Mouse (Mus musculus) myocyte (in vitro differentiated cells): ENCODE results near the gene Lmod1. TPM values are rescaled to one million over a fixed set of nuclear protein-coding genes. Genes with fewer than 3 reads are reported as not detected.
"Not testable (repeated sequence)": the region's sequence is repeated elsewhere in the genome, so short reads cannot be mapped to it uniquely, and the experiment has no call there.

Experiments used
- H3K27me3 ChIP-seq: one replicate; pipeline ENCODE4 v1.6.1; 2011; ENCODE audit not compliant: control insufficient read depth, insufficient read depth, insufficient read length
- H3K36me3 ChIP-seq: one replicate; pipeline ENCODE4 v1.6.1; 2011; ENCODE audit not compliant: control insufficient read depth, insufficient read depth
- H3K4me2 ChIP-seq: one replicate; pipeline ENCODE4 v1.6.1; 2011; ENCODE audit warnings: low read depth, control low read depth
- H3K4me3 ChIP-seq: one replicate; pipeline ENCODE4 v1.5.1; 2011; ENCODE audit warnings: mild to moderate bottlenecking, control low read depth, moderate library complexity
- H3K79me2 ChIP-seq: one replicate; pipeline ENCODE4 v1.6.1; 2011; ENCODE audit not compliant: control insufficient read depth, insufficient read depth
- H3ac ChIP-seq: one replicate; pipeline ENCODE4 v1.6.1; 2011; ENCODE audit not compliant: control insufficient read depth, insufficient read length
- CEBPB ChIP-seq: IDR thresholded peaks from 2 replicates; pipeline ENCODE4 v1.6.1; 2011; ENCODE audit warnings: mild to moderate bottlenecking, moderate library complexity; ENCODE audit not compliant: poor library complexity, insufficient read depth, severe bottlenecking
- E2F4 ChIP-seq: IDR thresholded peaks from one replicate; pipeline ENCODE4 v1.6.1; 2011; ENCODE audit warnings: mild to moderate bottlenecking, control low read depth, moderate library complexity; ENCODE audit not compliant: insufficient read depth
- MAX ChIP-seq: IDR thresholded peaks from one replicate; pipeline ENCODE4 v1.6.1; 2011; ENCODE audit warnings: low read depth, mild to moderate bottlenecking, control low read depth
- MYOD1 ChIP-seq, 3 experiments: IDR thresholded peaks; one replicate each; pipeline ENCODE4 v1.6.1; 2011; ENCODE audit warnings: control low read depth in 2 of 3, low read depth in 2 of 3, mild to moderate bottlenecking in 2 of 3, moderate library complexity in 1 of 3; ENCODE audit not compliant: insufficient read length in 2 of 3, control insufficient read depth in 1 of 3
- MYOG ChIP-seq, 3 experiments: IDR thresholded peaks; one replicate each; pipeline ENCODE4 v1.6.1; 2011; ENCODE audit warnings: control low read depth in 2 of 3, low read depth in 2 of 3, mild to moderate bottlenecking in 2 of 3; ENCODE audit not compliant: insufficient read length in 2 of 3, control insufficient read depth in 1 of 3, insufficient read depth in 1 of 3
- POLR2A ChIP-seq: IDR thresholded peaks from one replicate; pipeline ENCODE4 v1.6.1; 2011; ENCODE audit warnings: low read depth, mild to moderate bottlenecking, control low read depth, moderate library complexity; ENCODE audit not compliant: insufficient read length
- POLR2AphosphoS2 ChIP-seq: IDR thresholded peaks from one replicate; pipeline ENCODE4 v1.6.1; 2011; ENCODE audit warnings: low read depth, control low read depth; ENCODE audit not compliant: insufficient read length
- REST ChIP-seq: IDR thresholded peaks from one replicate; pipeline ENCODE4 v1.6.1; 2011; ENCODE audit warnings: mild to moderate bottlenecking, control low read depth, moderate library complexity; ENCODE audit not compliant: insufficient read depth, insufficient read length
- SRF ChIP-seq: IDR thresholded peaks from one replicate; pipeline ENCODE4 v1.6.1; 2011; ENCODE audit warnings: low read depth; ENCODE audit not compliant: control insufficient read depth, insufficient read length
- TCF12 ChIP-seq: IDR thresholded peaks from one replicate; pipeline ENCODE4 v1.6.1; 2011; ENCODE audit warnings: mild to moderate bottlenecking, control low read depth; ENCODE audit not compliant: poor library complexity, insufficient read depth, severe bottlenecking
- TCF3 ChIP-seq: IDR thresholded peaks from one replicate; pipeline ENCODE4 v1.6.1; 2011; ENCODE audit warnings: low read depth, control low read depth; ENCODE audit not compliant: insufficient read length
- USF1 ChIP-seq: IDR thresholded peaks from one replicate; pipeline ENCODE4 v1.6.1; 2011; ENCODE audit warnings: low read depth, mild to moderate bottlenecking, control low read depth, moderate library complexity
- polyA plus RNA-seq: library from polyadenylated mRNA; unstranded; fragments of >200 nt; fragmentation: generic; extraction: Trizol; gene quantifications from one replicate; pipeline ENCODE4 v1.2.1, GENCODE M21; 2012; ENCODE audit warnings: missing spikeins

Gene Lmod1
- polyA plus RNA-seq, 1 experiment, result 7.1 TPM

- H3ac ChIP-seq, result no peak overlapping the region
- no peak overlapping the region for H3K4me3 ChIP-seq
- no peaks in the 10 kb centered on the region for H3K27me3 ChIP-seq
- H3K79me2 ChIP-seq, result peaks cover under 1% of the 10 kb centered on the region
- peak overlapping the region; percentile 24 for H3K4me2 ChIP-seq
- peaks cover 2% of the 10 kb centered on the region for H3K36me3 ChIP-seq
- peak in 1 of 3 experiments; percentile 45 for TF ChIP-seq MYOD1 (IDR thresholded peaks at IDR 0.05; ENCODE audit: control insufficient read depth in 1 of 3, insufficient read length in 2 of 3, low read depth in 2 of 3)
- TF ChIP-seq MYOG (IDR thresholded peaks at IDR 0.05; ENCODE audit: control insufficient read depth in 1 of 3, insufficient read depth in 1 of 3, insufficient read length in 2 of 3, low read depth in 2 of 3), result peak in 1 of 3 experiments; percentile 15
- TF ChIP-seq E2F4, result no peak
- no peak for TF ChIP-seq MAX
Measured at GRCm38 (mm10) chr1:135378576-135378975, 54.0 kb downstream of the Lmod1 start.

GRCm38 (mm10) chr1:135379048-135379447 is 54.4 kb downstream of the Lmod1 start:
- no peaks in the 10 kb centered on the region for H3K27me3 ChIP-seq
- no peak overlapping the region for H3ac ChIP-seq
- no peaks in the 10 kb centered on the region for H3K79me2 ChIP-seq
- H3K4me2 ChIP-seq, result peak overlapping the region; percentile 24
- H3K36me3 ChIP-seq, result peaks cover 7% of the 10 kb centered on the region
- H3K4me3 ChIP-seq, result no peak overlapping the region
- TF ChIP-seq POLR2AphosphoS2 (peak; percentile 42), MYOD1 (IDR thresholded peaks at IDR 0.05; ENCODE audit: control insufficient read depth in 1 of 3, insufficient read length in 2 of 3, low read depth in 2 of 3) (no peak)

GRCm38 (mm10) chr1:135380071-135380991 is 55.7 kb downstream of the Lmod1 start:
- TF ChIP-seq POLR2AphosphoS2 (peak; percentile 48), SRF (no peak)

GRCm38 (mm10) chr1:135381560-135381959 is 57.0 kb downstream of the Lmod1 start:
- H3K4me2 ChIP-seq, H3K79me2 ChIP-seq, H3K27me3 ChIP-seq, H3K4me3 ChIP-seq, H3ac ChIP-seq: not testable (repeated sequence)
- TF ChIP-seq POLR2AphosphoS2, result peak; percentile 49
- peaks cover 25% of the 10 kb centered on the region for H3K36me3 ChIP-seq

More at GRCm38 (mm10) chr1:135380071-135380991, 55.7 kb downstream of the Lmod1 start:
- no peak overlapping the region for H3K4me2 ChIP-seq
- no peak overlapping the region for H3K4me3 ChIP-seq
- no peaks in the 10 kb centered on the region for H3K79me2 ChIP-seq
- no peak overlapping the region for H3ac ChIP-seq
- peaks cover 17% of the 10 kb centered on the region for H3K36me3 ChIP-seq
- no peaks in the 10 kb centered on the region for H3K27me3 ChIP-seq

- peaks cover 48% of the 10 kb centered on the region for H3K36me3 ChIP-seq
- TF ChIP-seq MYOD1 (IDR thresholded peaks at IDR 0.05; ENCODE audit: control insufficient read depth in 1 of 3, insufficient read length in 2 of 3, low read depth in 2 of 3) (no peak), MYOG (IDR thresholded peaks at IDR 0.05; ENCODE audit: control insufficient read depth in 1 of 3, insufficient read depth in 1 of 3, insufficient read length in 2 of 3, low read depth in 2 of 3) (no peak), USF1 (no peak), E2F4 (no peak), SRF (no peak), POLR2A (no peak), POLR2AphosphoS2 (no peak), CEBPB (no peak), REST (no peak)
- no peak overlapping the region for H3ac ChIP-seq
- H3K79me2 ChIP-seq, result no peaks in the 10 kb centered on the region
- H3K4me2 ChIP-seq, result no peak overlapping the region
- no peaks in the 10 kb centered on the region for H3K27me3 ChIP-seq
- no peak overlapping the region for H3K4me3 ChIP-seq
Measured at GRCm38 (mm10) chr1:135384171-135384570, 59.6 kb downstream of the Lmod1 start.

- TF ChIP-seq CEBPB (no peak), TCF12 (no peak), TCF3 (no peak), POLR2AphosphoS2 (no peak), POLR2A (no peak), E2F4 (no peak), SRF (no peak), MAX (no peak), REST (no peak), MYOG (IDR thresholded peaks at IDR 0.05; ENCODE audit: control insufficient read depth in 1 of 3, insufficient read depth in 1 of 3, insufficient read length in 2 of 3, low read depth in 2 of 3) (no peak), USF1 (no peak)
- H3ac ChIP-seq, result no peak overlapping the region
- no peaks in the 10 kb centered on the region for H3K79me2 ChIP-seq
- H3K4me2 ChIP-seq, result no peak overlapping the region
- peaks cover 56% of the 10 kb centered on the region for H3K36me3 ChIP-seq
- H3K27me3 ChIP-seq, result no peaks in the 10 kb centered on the region
- no peak overlapping the region for H3K4me3 ChIP-seq
Measured at GRCm38 (mm10) chr1:135385161-135385560, 60.6 kb downstream of the Lmod1 start.
